Mouse (Mus musculus) urinary bladder, postnatal 36 days (tissue): Measurements from ENCODE around the gene Zfp708.
"Not testable (repeated sequence)": the region's sequence is repeated elsewhere in the genome, so short reads cannot be mapped to it uniquely, and the experiment has no call there.

ENCODE experiments used
- DNase-seq, 2 experiments: peaks; one replicate each; pipeline ENCODE4 v3.0.0; 2022; ENCODE audit warnings: low spot score in 2 of 2, mixed read lengths in 1 of 2

Zfp708 gene

DNA sequence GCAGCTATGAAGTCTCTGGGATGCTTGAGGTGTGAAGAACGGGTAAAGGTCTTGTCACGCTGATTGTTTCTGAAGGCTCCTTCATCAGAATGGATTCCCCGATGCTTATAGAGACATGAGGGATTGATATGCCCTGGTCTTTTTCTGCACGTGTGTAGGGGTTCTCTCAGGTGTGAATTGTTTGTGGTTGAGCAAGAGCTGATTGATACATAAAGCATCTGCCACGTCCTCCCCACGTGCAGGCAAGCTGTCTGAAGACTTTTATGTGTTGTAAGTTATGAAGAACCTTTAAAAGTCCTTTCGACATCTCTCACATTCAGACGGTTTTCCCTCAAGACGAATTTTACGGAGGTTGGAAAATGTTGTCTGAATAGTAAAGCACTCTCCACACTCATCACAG, at the start of gene Zfp708:
Gene Zfp708 (minus strand): TSS at position 101 of the 400 bp plus-strand sequence.
- no peak for DNase-seq

DNA sequence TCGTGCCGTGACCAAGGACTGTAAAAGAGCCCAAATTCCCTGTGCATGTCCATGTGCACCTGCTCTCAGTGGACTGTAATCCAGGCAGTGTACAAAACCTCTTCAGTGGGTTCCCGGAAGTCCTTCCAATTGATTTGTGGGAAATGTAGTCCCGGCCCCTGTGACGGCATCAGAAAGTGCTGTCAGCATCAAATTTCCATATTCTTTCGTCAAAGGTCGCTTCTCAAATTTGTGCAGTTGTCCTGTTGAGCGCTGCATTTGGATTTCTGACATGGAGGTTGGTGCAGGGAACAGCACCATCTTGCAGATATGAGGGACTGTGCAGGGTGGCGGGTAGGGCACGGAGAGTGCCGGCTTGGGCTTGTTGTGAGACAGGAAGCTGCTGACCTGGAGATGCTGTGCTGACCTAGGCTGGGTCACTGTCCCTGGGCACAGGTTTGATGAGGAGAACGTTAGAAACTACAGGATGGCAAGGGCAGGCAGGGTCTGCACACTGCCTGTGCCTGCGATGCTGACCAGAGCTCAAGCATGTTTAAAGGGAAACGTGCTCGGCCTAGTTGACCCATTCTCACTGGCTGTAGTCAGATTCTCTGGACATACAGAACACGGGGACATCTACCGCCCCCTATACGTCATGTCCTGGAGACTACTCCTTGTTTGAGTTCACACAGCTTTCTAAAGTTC, 30.4 kb upstream of the Zfp708 start:
- DNase-seq, result peak; percentile 78 to 82

DNA sequence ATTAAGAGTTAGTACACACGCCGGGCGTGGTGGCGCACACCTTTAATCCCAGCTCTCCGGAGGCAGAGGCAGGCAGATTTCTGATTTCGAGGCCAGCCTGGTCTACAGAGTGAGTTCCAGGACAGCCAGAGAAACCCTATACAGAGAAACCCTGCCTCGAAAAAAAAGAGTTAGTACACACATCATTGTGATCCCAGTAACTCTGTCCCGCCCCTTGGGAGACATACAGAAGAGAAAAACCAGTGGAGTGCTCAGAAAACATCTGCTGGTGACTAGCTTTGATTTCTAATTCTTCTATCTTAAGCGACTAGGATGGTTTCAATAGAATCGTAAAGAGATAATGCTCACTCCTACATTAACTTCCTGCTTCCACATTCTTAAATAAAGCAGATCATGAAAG, 29.7 kb upstream of the Zfp708 start:
- not testable (repeated sequence) for DNase-seq

- DNase-seq, result no peak
Measured at GRCm38 (mm10) chr13:67124460-67124859, 26.7 kb upstream of the Zfp708 start.

- DNase-seq, result not testable (repeated sequence)
Measured at GRCm38 (mm10) chr13:67121360-67121759, 23.6 kb upstream of the Zfp708 start, which contains the start of gene Zfp759. Gene Zfp759, plus strand, starts transcription at chr13:67121660.

DNA sequence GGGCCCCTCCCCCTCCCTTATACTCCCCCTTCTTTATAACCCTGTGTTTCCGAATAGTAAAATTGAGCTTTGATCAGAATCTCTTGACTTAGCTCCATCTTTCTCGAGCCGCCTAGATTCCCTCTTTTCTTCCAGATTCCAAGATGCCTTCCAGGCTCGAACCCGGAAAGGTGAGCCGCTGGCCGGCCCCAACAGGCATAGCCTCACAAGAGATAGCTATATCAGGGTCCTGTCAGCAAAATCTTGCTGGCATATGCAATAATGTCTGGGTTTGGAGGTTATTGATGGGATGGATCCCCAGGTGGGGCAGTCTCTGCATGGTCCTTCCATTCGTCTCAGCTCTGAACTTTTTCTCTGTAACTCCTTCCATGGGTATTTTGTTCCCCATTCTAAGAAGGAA, 18.4 kb upstream of the Zfp708 start, which contains the start of gene Rslcan18:
Gene Rslcan18 (minus strand): TSS at position 101 of the 400 bp plus-strand sequence.
- DNase-seq, result not testable (repeated sequence)

- no peak for DNase-seq
Measured at GRCm38 (mm10) chr13:67113287-67113686, 15.5 kb upstream of the Zfp708 start.

DNA sequence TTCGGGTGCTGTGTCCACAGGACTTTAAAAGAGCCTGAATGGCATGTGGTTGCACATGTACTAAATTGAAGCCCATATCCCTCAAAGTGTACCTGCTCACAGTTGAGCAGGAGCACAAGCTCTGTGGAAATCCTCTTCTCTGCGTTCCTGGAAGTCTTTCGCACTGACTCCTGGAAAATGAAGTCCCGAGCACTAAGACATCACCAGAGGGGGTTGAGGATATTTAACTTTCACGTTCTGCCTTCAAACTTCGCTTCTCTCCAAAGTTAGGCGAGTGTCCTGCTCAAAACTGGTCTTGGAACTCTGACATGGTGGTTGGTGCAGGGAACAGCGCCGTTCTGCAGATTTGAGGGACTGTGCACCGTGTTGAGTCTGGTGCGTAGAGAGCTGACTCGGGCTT, 14.3 kb upstream of the Zfp708 start:
- DNase-seq, result no peak

DNA sequence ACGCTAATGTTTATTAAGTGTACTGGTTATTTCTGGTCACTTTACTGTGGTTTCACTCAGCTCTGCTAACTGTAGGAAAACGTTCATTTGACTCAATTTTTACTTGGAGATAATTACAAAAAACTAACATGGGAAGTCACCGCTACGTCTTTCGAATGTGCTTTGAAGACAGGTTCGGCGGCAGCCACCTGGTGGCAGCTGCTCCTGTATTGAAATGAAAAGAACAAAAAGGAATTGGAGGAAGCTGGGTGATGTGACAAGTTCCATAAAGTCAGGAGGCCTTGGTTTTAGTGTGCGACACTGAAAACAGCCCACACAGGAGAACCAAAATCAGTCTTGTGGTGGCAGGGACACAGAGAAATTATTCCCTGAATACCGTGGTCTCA, 11.0 kb upstream of the Zfp708 start:
- no peak for DNase-seq

GRCm38 (mm10) chr13:67108194-67108820, 10.5 kb upstream of the Zfp708 start, which contains the start of gene Gm28557:
Gene Gm28557, minus strand, starts transcription at chr13:67108604.
- peak; percentile 83 to 90 for DNase-seq

DNA sequence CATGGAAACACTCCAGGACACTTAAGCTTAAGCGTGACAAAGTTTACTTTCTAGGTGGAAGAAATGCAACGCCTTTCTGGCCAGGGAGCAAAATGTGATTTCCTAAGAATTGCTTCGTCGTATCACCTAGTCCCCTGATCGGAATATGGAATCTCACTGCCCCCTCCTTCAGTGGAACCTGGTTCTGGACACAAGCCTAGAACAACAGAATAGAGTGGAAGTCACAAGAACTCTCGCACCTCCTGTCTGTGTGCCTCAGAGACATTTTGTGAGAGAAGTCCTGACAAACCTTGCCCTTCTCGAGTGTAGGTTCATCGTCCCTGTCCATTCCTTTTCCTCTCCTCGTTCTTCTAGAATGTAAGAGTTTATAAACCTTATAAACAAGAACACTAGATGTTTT, 9.9 kb upstream of the Zfp708 start:
- DNase-seq, result no peak

GRCm38 (mm10) chr13:67090154-67090553, 7.6 kb downstream of the Zfp708 start:
- no peak for DNase-seq

DNA sequence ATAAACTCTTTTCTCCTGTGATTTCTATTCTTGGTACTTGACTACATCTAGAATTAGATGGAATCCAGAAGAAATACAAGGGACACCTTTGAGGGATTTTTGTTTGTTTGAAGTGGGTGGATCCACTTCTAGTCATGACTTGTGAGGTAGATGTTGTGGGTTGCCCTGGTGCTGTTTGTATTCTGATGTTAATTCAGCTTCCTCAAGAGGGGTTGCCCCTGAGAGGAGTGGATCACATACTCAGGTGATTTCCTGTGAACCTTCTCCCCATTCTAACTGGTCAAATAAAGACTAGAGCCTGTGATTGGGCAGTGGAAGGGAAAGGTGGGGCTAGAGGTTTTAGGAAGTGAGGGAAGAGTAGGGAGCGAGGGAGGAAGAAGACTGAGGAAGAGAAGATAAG, 15.8 kb downstream of the Zfp708 start:
- DNase-seq, result peak in 1 of 2 experiments; percentile 8

DNA sequence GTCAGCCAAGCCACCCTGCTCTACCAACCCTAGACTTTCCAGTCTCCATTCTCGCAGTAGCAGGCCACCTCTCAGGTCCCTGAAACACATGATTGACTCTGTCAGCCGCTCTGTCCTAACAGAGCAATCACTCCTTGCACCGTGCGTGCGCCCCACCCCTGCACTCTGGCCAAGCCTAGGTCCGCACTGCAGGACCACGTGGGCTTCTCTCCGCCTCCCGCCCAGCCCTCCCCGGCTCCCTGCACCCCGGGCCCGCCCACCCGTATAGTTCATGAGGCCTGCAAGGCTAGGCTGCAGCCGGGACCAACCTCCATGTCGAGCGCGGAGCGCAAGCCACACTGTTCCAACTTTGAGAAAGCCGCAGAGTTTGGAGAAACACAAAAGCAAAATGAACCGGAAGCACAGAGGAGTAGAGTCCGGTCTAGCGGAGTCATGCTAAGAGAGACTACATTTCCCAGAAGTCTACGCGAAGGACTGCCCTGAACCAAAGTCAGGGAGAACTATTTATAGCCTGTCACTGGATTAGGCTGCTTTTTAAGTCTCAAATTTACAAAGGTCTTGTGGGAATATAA, 16.5 kb downstream of the Zfp708 start:
- peak; percentile 69 to 82 for DNase-seq

DNA sequence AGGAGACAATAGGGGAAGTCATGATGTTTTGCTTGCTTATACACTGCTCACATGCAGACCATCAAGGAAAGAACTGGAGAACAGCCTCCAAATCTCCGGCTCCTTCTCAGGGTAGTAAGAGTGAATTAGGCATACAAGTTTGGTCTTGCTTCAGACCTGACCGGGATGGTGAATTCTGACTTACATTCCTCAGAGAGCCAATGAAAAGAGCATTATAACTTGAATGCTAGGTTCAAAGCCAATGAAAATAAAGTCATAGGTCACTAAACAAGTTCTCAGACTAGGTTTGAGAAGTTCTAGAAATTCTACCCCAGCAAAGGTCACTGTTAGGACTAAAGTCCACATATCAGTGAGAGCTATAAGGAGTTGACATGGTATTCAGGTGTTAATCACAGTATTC, 20.5 kb downstream of the Zfp708 start:
- no peak for DNase-seq

DNA sequence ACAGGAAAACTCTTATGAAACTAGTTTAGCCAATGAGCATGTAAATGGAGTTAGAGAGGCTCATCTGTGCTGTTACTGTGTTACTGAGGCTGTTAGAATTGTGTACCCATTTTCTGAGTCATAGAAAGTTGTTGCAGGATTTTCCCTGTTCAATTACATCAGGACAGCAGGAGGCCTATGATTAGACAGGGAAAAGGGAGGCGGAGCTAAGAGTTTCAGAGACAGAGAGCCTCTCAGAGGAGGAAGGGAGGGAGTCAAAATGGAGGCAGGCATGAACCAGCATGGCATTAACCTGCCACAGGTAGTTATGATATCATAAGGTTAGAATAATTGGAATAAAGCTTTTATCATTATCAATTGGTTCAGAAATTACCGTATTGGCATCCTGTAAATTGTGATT, 25.0 kb downstream of the Zfp708 start:
- DNase-seq, result no peak

DNA sequence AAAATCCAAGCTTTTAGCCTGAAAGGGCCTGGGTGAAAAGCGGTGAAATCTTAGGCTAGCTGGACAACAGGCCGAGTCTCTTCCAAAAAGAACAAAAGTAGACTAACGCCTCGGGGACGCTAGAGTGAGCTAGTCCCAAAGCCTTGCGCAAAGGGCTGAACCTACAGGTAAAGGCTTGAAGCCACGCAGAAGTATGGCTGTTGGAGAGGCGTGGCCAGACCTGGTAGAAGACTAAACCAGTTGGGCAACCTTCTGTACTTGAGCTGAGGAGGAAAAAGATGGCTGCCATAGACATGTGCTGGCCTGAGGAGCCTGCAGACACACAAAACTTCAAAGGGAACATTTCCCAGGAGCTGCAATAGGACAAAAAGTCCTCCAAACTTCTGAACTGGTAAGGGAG, 32.4 kb downstream of the Zfp708 start:
- DNase-seq, result no peak

GRCm38 (mm10) chr13:67062427-67062826, 35.3 kb downstream of the Zfp708 start:
- DNase-seq, result no peak

DNA sequence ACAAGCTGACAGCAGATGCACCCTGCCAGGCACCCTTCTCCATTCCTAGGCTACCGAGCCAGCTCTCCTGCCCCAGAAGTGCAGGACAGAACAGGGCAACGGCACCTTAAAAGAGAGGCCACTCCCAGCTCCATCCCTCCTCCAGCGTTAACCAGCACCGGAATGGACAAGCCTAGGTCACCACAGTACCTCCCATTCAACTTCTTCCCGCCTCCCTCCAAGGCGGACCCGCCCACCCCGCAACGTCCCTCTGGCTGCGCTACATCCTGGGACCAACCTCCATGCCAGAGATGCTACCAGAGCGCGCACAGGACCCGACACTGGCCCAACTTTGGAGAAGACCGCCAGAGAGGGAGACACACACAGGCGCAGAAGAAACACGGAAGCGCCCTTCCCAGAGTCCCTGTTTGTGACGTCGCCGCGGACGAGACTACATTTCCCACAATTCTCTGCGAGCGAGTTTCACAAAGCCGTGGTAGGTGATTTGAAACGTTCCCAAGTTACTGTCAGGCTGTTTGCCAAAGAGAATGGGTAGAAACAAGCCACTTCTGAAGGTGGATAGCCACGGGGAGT, 36.9 kb downstream of the Zfp708 start, which contains the start of gene Zfp712:
Gene Zfp712 (minus strand): TSS at position 385 of the 573 bp plus-strand sequence.
- peak; percentile 93 for DNase-seq

GRCm38 (mm10) chr13:67060161-67060785, 37.5 kb downstream of the Zfp708 start:
- DNase-seq, result no peak
